Mouse (Mus musculus): ENCODE results near the gene Zic5. TPM values are rescaled to one million over a fixed set of nuclear protein-coding genes. Genes with fewer than 3 reads are reported as not detected.

Gene Zic5
- polyA plus RNA-seq, 1 experiment from 2014 or later, result not detected

DNA sequence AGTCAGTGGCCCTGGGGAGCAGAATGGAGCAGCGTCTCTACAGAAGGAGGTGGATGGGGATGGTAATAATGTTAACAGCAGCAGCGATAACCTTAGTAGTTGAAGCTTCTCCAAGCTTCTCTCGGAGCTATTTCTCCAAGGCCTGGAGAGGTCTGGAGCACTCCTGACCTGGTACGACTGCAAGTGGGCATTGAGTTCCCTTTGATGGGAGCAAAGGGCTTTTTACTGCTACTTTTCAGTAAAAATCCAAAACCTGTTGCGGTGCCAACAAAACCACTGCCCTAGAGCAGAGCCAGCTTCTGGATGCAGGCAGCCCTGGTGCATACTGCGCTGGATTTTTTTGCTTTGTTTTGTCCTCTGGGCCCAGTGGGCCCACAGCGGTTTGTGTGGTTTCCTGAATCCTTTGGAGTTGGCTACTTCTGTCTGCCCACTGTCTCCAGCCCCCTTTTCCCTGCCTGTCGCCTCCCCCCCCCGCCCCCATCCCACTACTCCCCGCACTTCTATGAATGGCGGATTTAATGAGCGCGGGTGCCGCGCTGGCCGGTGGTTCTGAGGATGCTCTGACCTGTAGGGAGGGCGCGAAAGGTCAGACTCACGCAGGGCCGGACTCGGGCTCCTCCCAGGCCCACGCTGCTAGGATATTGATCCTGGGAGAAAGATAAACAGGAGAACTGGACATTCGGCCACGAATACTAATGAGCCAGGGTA, 19.5 kb upstream of the Zic5 start:
- Histone ChIP-seq H3K9ac (ENCODE audit: low read depth, low read length) (no peak overlapping the region), H3K4me3 (ENCODE audit: low read depth, low read length) (no peak overlapping the region), H3K4me2 (replicated peaks; ENCODE audit: low read depth) (no peak overlapping the region), H3K4me1 (replicated peaks; ENCODE audit: control insufficient read depth, insufficient read depth, low read length) (no peaks in the 10 kb centered on the region), H3K27ac (ENCODE audit: low read depth, low read length) (no peak overlapping the region), H3K9me3 (ENCODE audit: control insufficient read depth) (no peaks in the 10 kb centered on the region), H3K27me3 (replicated peaks; ENCODE audit: control insufficient read depth, insufficient read depth, low read length) (peaks cover 95% of the 10 kb centered on the region), H3K36me3 (ENCODE audit: control insufficient read depth, insufficient read depth) (no peaks in the 10 kb centered on the region)
- no peak for TF ChIP-seq CTCF (IDR thresholded peaks at IDR 0.05; ENCODE audit: low read depth)
- no peak for ATAC-seq
- whole genome bisulfite sequencing, result 1% methylated on average over 24 of the region's 24 CpGs

DNA sequence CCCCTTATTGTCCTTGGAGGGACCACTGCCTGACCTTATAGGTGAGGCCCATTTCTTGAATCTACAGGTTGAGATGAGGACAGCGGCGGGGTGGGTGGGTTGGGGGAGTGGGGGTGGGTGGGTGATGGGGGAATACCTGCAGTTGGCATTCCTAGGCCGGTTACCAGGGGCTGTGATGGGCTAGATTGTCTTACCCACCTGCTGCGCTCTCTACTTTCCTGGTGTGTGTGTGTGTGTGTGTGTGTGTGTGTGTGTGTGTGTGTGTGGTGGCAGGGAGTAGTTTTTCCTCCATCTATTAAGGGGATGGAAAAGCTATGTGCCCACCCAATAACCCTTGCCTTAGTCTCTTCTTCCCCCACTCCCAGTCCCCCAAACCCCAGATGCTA, 19.0 kb upstream of the Zic5 start:
- no peak overlapping the region for H3K4me3 ChIP-seq (ENCODE audit: low read depth, low read length)
- no peak overlapping the region for H3K9ac ChIP-seq (ENCODE audit: low read depth, low read length)
- no peak for TF ChIP-seq CTCF (IDR thresholded peaks at IDR 0.05; ENCODE audit: low read depth)
- no peak overlapping the region for H3K27ac ChIP-seq (ENCODE audit: low read depth, low read length)
- H3K4me1 ChIP-seq (replicated peaks; ENCODE audit: control insufficient read depth, insufficient read depth, low read length), result no peaks in the 10 kb centered on the region
- no peaks in the 10 kb centered on the region for H3K36me3 ChIP-seq (ENCODE audit: control insufficient read depth, insufficient read depth)
- H3K4me2 ChIP-seq (replicated peaks; ENCODE audit: low read depth), result no peak overlapping the region
- H3K9me3 ChIP-seq (ENCODE audit: control insufficient read depth), result no peaks in the 10 kb centered on the region
- 8% methylated on average over 4 of the region's 4 CpGs for WGBS
- peaks cover 94% of the 10 kb centered on the region for H3K27me3 ChIP-seq (replicated peaks; ENCODE audit: control insufficient read depth, insufficient read depth, low read length)
- ATAC-seq, result no peak

DNA sequence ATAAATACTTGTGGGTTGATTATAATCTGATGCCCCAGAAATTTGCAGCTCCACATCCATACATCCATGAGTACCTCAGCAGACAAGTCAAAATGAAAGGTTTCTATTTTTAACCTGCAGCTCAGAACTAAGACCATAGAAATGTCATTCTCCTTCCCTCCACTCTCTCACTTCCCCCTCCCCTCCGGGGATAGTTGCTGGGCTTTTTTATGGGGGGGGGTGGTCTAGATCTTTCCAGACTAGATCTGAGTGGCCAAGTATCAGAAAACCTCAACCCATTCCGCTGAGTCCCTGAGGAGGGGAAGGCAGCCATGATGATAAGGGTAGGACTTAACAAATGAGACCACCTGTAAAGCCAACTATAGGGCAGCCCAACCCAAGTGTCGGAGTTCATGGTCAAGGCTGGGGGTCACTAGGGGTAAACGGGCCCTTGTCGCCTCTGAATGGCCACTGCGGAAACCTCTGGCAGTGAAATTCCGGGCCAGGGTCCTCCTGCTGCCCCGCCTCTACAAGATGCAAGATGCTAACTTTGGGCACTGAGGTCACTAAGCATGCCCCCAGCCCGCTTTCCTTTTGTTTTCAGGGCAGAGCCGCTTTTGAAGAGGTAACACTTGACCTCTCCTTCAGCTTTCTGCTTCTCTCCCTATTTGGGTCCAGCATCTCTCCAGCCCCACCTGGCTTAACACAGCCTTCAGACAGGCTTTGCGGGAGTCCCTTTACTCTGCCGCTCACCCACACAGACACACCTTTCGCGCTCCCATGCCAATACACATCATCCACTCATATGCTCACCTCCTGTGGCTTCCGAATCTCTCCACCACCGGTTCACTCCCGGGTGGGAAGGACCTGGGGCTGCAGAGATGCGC, 18.3 kb upstream of the Zic5 start:
- Histone ChIP-seq H3K36me3 (ENCODE audit: control insufficient read depth, insufficient read depth) (no peaks in the 10 kb centered on the region), H3K4me3 (ENCODE audit: low read depth, low read length) (no peak overlapping the region), H3K9me3 (ENCODE audit: control insufficient read depth) (no peaks in the 10 kb centered on the region), H3K4me1 (replicated peaks; ENCODE audit: control insufficient read depth, insufficient read depth, low read length) (no peaks in the 10 kb centered on the region), H3K9ac (ENCODE audit: low read depth, low read length) (no peak overlapping the region), H3K4me2 (replicated peaks; ENCODE audit: low read depth) (no peak overlapping the region), H3K27me3 (replicated peaks; ENCODE audit: control insufficient read depth, insufficient read depth, low read length) (peaks cover 94% of the 10 kb centered on the region), H3K27ac (ENCODE audit: low read depth, low read length) (no peak overlapping the region)
- ATAC-seq, result no peak
- no peak for TF ChIP-seq CTCF (IDR thresholded peaks at IDR 0.05; ENCODE audit: low read depth)
- 3% methylated on average over 18 of the region's 18 CpGs for WGBS

DNA sequence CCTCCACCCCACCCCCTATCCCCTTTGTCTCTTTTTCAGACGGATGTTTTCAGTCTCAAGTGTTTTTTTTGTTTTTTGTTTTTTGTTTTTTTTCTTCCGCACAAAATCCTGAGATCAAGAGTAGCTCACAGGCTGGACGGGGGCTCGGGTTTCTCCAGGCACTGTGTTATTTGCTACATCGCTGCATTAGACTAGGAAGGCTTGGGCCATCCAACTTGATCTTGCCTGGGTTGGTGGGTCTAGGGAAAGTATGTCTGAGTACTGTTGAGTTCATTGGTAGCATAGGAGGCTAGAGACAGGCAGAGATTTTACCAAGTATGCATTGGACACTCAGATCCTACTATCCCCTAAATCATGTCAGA, 17.5 kb upstream of the Zic5 start:
- no peak overlapping the region for H3K9ac ChIP-seq (ENCODE audit: low read depth, low read length)
- WGBS, result 1% methylated on average over 5 of the region's 5 CpGs
- ATAC-seq, result no peak
- H3K36me3 ChIP-seq (ENCODE audit: control insufficient read depth, insufficient read depth), result no peaks in the 10 kb centered on the region
- no peak overlapping the region for H3K4me2 ChIP-seq (replicated peaks; ENCODE audit: low read depth)
- no peaks in the 10 kb centered on the region for H3K4me1 ChIP-seq (replicated peaks; ENCODE audit: control insufficient read depth, insufficient read depth, low read length)
- H3K9me3 ChIP-seq (ENCODE audit: control insufficient read depth), result no peaks in the 10 kb centered on the region
- H3K4me3 ChIP-seq (ENCODE audit: low read depth, low read length), result no peak overlapping the region
- peaks cover 96% of the 10 kb centered on the region for H3K27me3 ChIP-seq (replicated peaks; ENCODE audit: control insufficient read depth, insufficient read depth, low read length)
- TF ChIP-seq CTCF (IDR thresholded peaks at IDR 0.05; ENCODE audit: low read depth), result no peak
- no peak overlapping the region for H3K27ac ChIP-seq (ENCODE audit: low read depth, low read length)

DNA sequence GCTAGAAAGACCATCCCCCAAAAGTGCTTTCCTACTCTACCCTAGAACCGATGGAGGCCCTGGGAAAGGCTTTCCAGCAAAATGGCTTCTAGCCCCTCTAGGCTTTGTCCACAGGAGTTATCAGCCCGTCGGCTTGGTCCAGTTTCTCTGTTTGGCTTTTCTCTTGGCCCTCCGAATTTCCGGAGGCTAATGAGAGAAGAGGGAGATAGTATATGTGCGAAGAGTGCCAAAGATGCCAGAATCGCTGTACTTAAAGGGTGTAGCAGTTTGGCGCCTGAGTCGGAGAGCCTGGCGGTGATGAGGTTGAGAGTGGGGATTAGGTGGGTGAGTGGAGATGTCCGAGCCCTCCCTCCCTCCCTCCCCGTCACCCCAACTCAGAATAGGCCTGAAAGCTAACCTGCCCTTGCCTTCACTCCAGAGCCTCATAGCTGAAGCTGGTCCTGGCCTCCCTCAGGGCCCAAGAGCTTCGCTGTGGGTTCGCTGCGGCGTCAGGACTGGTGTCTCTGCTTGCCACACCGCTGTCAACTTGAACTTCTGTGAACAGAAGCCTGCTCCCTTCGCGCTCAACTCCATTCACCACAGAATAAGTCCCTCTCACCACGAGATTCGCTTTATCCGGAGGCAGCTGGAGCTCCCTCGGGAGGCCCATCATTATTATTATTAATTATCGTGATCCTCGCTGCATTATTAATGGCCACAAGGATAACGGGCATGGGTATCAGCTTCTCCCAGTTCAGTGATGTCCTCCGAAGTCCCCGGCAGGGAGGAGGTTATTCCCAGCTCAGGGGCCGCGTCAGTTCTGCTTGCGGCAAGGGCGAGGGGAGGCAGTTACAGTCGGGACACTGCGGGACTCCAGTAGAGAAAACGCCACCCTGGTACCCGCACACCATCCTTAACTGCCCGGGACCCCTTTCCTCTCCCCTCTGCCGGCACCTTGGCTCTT, 16.9 kb upstream of the Zic5 start:
- TF ChIP-seq CTCF (IDR thresholded peaks at IDR 0.05; ENCODE audit: low read depth), result no peak
- Histone ChIP-seq H3K9ac (ENCODE audit: low read depth, low read length) (no peak overlapping the region), H3K4me3 (ENCODE audit: low read depth, low read length) (no peak overlapping the region), H3K27ac (ENCODE audit: low read depth, low read length) (no peak overlapping the region), H3K36me3 (ENCODE audit: control insufficient read depth, insufficient read depth) (no peaks in the 10 kb centered on the region), H3K27me3 (replicated peaks; ENCODE audit: control insufficient read depth, insufficient read depth, low read length) (peaks cover 97% of the 10 kb centered on the region), H3K9me3 (ENCODE audit: control insufficient read depth) (no peaks in the 10 kb centered on the region), H3K4me1 (replicated peaks; ENCODE audit: control insufficient read depth, insufficient read depth, low read length) (no peaks in the 10 kb centered on the region), H3K4me2 (replicated peaks; ENCODE audit: low read depth) (no peak overlapping the region)
- no peak for ATAC-seq
- WGBS, result 1% methylated on average over 38 of the region's 38 CpGs

DNA sequence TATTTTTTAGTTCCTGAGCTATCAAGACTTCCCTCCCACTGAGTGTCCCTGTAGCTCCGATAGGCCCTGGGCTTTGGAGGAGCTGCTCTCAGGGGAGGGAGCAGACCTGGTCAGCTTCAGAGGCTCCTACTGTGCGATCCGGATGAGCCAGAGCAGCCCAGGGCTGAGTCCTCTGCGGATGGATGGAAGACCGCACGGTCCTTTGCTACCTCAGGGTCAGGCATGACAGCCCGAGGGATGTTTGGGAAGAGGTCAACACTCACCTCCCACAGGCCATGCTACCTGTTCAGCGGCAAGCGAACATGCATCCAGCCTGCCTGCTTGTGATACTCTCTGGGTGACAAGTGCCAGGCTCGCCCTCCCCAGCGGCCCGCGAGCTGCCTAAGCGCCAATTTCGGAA, 15.7 kb upstream of the Zic5 start:
- Histone ChIP-seq H3K27ac (ENCODE audit: low read depth, low read length) (no peak overlapping the region), H3K36me3 (ENCODE audit: control insufficient read depth, insufficient read depth) (no peaks in the 10 kb centered on the region), H3K9me3 (ENCODE audit: control insufficient read depth) (no peaks in the 10 kb centered on the region), H3K4me1 (replicated peaks; ENCODE audit: control insufficient read depth, insufficient read depth, low read length) (no peaks in the 10 kb centered on the region), H3K4me3 (ENCODE audit: low read depth, low read length) (no peak overlapping the region), H3K4me2 (replicated peaks; ENCODE audit: low read depth) (no peak overlapping the region), H3K9ac (ENCODE audit: low read depth, low read length) (no peak overlapping the region), H3K27me3 (replicated peaks; ENCODE audit: control insufficient read depth, insufficient read depth, low read length) (peaks cover 98% of the 10 kb centered on the region)
- no peak for ATAC-seq
- TF ChIP-seq CTCF (IDR thresholded peaks at IDR 0.05; ENCODE audit: low read depth), result no peak
- WGBS, result 3% methylated on average over 15 of the region's 15 CpGs

All from intestine, postnatal 0 days (tissue).